Mouse (Mus musculus) gonadal fat pad, adult 2 months (tissue): ENCODE data around the gene Maged2. TPM values are rescaled to one million over a fixed set of nuclear protein-coding genes. Genes with fewer than 3 reads are reported as not detected.
"Not testable (repeated sequence)": the region's sequence is repeated elsewhere in the genome, so short reads cannot be mapped to it uniquely, and the experiment has no call there.

ENCODE experiments used
- DNase-seq: peaks from one replicate; pipeline ENCODE4 v3.0.0-alpha.2; 2012; ENCODE audit warnings: low read depth
- polyA plus RNA-seq: library from polyadenylated mRNA; depleted of rRNA; stranded (reverse); fragments of >200 nt; gene quantifications from 2 replicates; pipeline ENCODE4 v1.2.3, GENCODE M21; 2012; rRNA removed

Gene Maged2
- 37.8 and 46.0 TPM in 2 replicates for polyA plus RNA-seq

DNA sequence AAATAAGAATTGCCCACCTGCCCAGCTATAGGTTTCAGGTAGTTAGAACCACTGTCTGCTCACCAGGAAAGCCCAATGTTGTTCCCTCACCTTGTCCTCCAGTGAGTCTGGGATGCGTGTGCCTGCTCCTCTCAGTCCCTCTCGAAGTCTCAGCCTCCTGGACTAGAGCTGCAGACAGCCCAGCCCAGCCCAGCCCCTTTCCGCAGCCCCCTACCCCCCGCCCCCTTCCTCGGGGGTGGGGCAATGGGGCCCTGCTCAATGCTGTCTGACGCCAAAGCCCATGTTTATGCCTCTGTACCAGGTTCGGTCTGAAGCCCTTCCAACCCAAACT, at the start of gene Maged2:
Gene Maged2 (minus strand): TSS at position 207 of the 331 bp plus-strand sequence.
- DNase-seq = no peak

DNA sequence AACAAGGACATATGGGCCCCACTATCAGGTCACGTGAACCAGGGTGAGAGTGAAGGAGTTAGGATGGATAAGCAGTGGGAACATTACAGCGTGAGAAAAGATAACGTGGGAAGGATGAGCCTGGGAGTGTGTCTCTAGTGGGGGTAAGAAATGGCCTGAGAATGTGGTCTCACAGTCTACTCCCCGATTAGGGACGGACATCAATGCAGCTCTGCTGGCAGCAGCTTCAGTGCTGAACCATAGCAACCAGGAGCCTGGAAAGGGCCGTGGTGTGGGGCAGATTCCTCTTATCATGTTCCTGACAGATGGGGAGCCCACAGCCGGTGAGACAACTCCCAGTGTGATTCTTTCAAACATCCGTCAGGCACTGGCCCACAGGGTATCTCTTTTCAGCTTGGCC, 34.1 kb upstream of the Maged2 start:
- DNase-seq = no peak

DNA sequence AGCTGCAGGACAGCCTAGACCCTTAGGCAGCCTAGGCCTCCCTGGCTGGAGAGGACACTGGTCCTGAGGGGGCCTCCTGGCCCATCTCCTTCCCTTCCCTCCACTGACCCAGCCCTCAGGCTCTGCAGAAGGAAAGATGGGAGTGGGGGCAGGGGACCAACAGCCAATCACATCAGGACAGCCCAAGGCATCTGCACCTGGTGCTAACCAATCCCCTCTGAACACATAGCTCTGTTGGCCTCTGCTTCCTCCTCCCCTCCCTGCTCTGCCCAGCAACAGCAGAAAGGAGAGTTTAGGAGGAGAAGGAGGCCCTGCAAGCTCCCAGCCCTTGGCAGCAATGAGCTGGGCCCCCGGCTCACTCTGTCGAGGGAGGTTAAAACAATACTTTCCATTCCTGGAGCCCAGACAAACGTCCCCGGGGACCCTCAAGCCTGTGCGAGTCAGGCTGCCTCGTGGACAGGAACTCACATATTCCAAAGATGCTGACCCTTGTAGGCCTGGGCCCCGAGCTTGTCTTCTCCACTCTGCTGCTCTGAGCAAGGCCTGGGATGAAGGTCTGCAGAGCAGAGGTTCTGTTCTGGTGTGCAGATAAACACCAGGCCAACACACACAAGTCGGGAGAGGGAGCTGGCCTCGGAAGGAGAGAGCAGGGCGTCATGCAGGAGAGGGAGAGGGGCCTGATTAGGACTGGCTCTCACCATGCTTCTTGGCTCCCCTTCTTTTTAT, 31.5 kb upstream of the Maged2 start:
- not testable (repeated sequence) for DNase-seq

DNA sequence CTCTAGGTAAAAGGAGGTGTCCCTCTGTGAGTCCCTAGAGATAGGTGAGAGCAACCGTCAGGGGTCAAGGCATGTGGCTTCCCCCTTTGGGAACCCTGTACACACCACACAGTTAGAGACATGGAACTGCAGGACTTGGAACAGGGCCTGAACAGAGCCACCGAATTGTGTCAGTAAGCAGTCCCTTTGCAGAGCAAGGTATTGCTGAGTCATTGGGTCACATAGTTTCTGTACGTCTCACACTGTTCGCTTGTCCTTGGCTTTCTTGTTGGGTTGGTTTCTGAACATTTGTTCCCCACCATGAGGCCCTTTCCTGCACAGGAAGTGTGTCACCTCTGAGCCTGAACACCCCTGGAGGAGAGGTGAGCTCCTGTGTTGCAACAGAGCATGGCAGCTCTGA, 29.1 kb upstream of the Maged2 start:
- DNase-seq = not testable (repeated sequence)

DNA sequence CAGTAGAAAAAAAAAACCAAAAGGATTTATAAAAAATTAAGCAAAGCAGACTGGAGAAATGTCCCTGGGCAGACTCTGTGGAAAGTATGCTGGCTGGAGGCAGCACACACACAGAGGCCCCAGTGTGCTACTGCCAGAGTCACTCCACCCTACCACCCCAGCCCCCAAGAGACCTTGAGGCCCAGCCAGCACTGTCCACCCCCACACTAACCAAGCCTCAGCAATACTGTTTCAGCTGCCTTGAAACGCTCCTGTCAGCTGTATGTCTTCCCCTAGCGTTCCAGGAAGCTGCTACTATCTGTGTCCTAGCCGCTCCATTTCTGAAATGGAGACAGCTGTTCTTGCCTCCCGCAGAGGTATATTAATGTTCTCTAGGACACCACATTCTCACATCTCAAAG, 16.2 kb upstream of the Maged2 start:
- DNase-seq = no peak

DNA sequence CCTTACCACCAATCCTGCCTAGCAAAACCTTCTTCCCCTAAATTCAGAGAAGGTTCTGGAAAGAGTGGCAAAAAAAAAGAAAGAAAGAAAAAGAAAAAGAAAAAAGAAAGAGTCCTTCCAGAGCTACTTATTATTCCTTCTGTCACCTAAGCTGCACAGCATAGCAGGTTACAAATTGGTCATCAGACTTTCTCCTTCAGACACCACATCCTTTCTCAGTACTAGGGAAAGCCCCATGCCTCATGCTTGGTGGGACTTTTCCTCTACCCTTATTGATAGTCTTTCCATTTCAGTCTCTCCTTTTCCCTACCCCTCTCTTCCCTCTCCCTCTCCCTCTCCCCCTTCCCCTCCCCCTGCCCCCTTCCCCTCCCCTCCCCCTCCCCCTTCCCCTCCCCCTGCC, 3.1 kb upstream of the Maged2 start:
- DNase-seq = no peak

DNA sequence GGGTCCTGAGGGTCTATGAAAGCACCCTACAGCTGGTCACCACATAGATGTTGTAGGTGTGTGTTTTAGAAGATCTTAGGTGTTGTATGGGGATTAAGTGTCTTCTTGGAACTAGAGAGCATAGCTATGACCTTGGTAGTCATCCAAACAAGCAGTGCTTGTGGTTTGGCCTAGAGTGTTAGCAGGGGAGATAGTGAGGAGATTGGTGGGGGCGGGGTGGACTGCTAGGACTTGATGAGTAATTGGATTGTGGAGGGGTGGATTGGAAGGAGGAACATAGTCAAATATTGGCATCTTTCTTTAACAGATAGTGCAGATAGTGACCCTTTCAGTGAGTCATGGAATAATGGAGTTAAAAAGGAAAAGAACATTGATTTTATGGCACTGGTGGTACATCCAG, 1.5 kb upstream of the Maged2 start:
- DNase-seq = no peak

DNA sequence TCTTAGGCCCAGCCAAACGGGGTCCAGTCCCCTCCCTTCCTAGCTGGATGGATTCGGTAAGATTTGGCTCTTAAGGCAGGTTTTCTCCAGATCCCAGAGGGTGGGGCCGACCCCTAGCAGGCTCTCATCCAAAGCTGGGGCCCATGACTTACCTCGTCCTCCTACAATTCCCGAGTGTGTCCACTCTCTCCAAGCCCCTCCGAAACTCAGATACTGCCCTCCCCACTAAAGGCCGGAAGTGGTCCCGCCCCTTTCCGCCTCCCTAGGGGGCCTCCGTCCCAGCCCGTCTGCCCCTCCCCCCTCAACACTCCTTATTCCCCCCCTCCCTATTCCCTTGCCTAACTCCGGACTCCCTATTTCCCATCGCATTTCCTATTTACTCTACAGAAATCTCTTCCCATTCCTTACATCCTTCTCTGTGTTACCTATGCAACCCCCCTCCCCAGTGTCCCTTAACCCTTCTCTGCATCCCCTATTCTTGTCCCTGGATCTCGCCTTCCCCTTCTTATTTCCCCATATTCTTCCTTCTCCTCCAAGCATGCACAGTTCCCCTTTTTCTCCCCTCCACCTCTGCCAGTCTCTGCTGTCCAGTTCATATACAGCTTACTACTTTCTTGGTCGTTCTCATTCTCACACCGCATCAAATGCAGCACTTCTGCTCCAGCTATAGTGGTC, 544 bp downstream of the Maged2 start:
- no peak for DNase-seq

DNA sequence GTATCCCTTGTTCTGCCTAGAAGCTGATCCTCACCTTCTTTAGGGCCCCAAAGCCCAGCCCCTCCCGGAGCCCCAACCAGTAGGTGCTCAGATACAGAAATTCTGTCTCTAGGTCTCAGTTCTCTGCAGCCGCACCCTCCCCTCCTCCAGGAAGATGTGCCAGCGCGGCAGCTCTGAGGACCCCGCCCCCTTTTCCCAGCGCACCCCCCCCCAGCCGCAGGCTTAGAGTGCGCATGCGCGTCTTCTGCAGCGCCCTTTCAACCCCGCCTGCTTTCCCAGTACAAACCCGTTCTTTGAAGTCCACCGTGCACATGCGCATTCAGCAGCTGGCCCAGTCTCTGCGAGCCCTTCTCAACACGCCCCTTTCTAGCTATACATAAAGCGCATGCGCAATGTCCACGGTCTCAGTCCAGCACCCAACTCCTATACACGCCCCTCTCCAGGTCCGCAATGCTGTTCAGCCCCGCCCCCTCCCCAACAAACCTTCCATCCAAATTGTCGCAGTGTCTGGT, 1.3 kb downstream of the Maged2 start:
- DNase-seq = peak; percentile 10

DNA sequence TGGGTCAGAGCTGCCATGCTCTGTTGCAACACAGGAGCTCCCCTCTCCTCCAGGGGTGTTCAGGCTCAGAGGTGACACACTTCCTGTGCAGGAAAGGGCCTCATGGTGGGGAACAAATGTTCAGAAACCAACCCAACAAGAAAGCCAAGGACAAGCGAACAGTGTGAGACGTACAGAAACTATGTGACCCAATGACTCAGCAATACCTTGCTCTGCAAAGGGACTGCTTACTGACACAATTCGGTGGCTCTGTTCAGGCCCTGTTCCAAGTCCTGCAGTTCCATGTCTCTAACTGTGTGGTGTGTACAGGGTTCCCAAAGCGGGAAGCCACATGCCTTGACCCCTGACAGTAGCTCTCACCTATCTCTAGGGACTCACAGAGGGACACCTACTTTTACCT, 13.2 kb downstream of the Maged2 start:
- DNase-seq = not testable (repeated sequence)

DNA sequence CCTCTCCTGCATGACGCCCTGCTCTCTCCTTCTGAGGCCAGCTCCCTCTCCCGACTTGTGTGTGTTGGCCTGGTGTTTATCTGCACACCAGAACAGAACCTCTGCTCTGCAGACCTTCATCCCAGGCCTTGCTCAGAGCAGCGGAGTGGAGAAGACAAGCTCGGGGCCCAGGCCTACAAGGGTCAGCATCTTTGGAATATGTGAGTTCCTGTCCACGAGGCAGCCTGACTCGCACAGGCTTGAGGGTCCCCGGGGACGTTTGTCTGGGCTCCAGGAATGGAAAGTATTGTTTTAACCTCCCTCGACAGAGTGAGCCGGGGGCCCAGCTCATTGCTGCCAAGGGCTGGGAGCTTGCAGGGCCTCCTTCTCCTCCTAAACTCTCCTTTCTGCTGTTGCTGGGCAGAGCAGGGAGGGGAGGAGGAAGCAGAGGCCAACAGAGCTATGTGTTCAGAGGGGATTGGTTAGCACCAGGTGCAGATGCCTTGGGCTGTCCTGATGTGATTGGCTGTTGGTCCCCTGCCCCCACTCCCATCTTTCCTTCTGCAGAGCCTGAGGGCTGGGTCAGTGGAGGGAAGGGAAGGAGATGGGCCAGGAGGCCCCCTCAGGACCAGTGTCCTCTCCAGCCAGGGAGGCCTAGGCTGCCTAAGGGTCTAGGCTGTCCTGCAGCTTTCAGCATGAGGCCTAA, 15.5 kb downstream of the Maged2 start:
- DNase-seq = not testable (repeated sequence)

Other genes starting within 250 kb of the Maged2 start
- 32.4 and 43.8 TPM in 2 replicates for gene Pfkfb1, start 226.1 kb downstream of the Maged2 start, polyA plus RNA-seq
- 9.7 and 14.3 TPM in 2 replicates for gene Apex2, start 224.5 kb downstream of the Maged2 start, polyA plus RNA-seq
- 1.6 and 2.0 TPM in 2 replicates for gene Tro, start 156.8 kb downstream of the Maged2 start, polyA plus RNA-seq
- gene Gnl3l, start 203.0 kb upstream of the Maged2 start, polyA plus RNA-seq = 9.4 and 12.7 TPM in 2 replicates
- gene Fgd1, start 231.8 kb upstream of the Maged2 start, polyA plus RNA-seq = 3.1 and 3.6 TPM in 2 replicates